Mouse (Mus musculus) CH12.LX (cell line): Measurements from ENCODE around the gene H2-Aa. TPM values are rescaled to one million over a fixed set of nuclear protein-coding genes. Genes with fewer than 3 reads are reported as not detected.

Experiments
- DNase-seq: peaks from one replicate; pipeline ENCODE4 v3.0.0-alpha.2; 2013; ENCODE audit errors: extremely low read depth
- H3K27ac ChIP-seq: 2 replicates; pipeline ENCODE4 v1.5.1; 2012; ENCODE audit warnings: low read depth, mild to moderate bottlenecking, control low read depth, moderate library complexity; ENCODE audit not compliant: insufficient read depth
- H3K27me3 ChIP-seq: replicated peaks from 2 replicates; pipeline ENCODE3; 2012; ENCODE audit warnings: inconsistent platforms
- H3K36me3 ChIP-seq, 2 experiments: replicated peaks in 1 of 2; 2 replicates each; pipeline versions ENCODE3 to v1.6.1; 2012; ENCODE audit warnings: inconsistent platforms in 1 of 2, low read length in 1 of 2, mild to moderate bottlenecking in 1 of 2, mixed read lengths in 1 of 2, moderate library complexity in 1 of 2; ENCODE audit not compliant: control insufficient read depth in 1 of 2, insufficient read depth in 1 of 2
- H3K4me1 ChIP-seq, 2 experiments: 2 replicates each; pipeline ENCODE4 v1.6.1; 2012; ENCODE audit warnings: inconsistent platforms in 1 of 2, moderate library complexity in 1 of 2; ENCODE audit not compliant: insufficient read depth in 2 of 2, control insufficient read depth in 1 of 2
- H3K4me2 ChIP-seq: 2 replicates; pipeline ENCODE4 v1.6.1; 2012; ENCODE audit warnings: low read depth, mild to moderate bottlenecking, control low read depth; ENCODE audit not compliant: poor library complexity, insufficient read depth, severe bottlenecking
- H3K4me3 ChIP-seq, 3 experiments: fragments of 150-350 bp in 1 of 3; sonication (generic) in 1 of 3; replicated peaks in 1 of 3; 2 replicates each; pipeline versions ENCODE3 to v1.5.1; 2011 to 2012; ENCODE audit warnings: low read depth in 2 of 3, low read length in 2 of 3, mild to moderate bottlenecking in 2 of 3, moderate library complexity in 2 of 3, control low read depth in 1 of 3, improper control_type of control experiment in 1 of 3, inconsistent platforms in 1 of 3, mixed read lengths in 1 of 3; ENCODE audit not compliant: poor library complexity in 1 of 3
- H3K79me2 ChIP-seq: replicated peaks from 2 replicates; pipeline ENCODE4 v1.6.1; 2012; ENCODE audit warnings: mild to moderate bottlenecking, moderate library complexity; ENCODE audit not compliant: control insufficient read depth, poor library complexity, insufficient read depth, severe bottlenecking; ENCODE audit errors: extremely low read depth
- H3K9ac ChIP-seq: 2 replicates; pipeline ENCODE4 v1.6.1; 2012; ENCODE audit warnings: low read depth, mild to moderate bottlenecking, control low read depth, moderate library complexity; ENCODE audit not compliant: insufficient read depth
- H3K9me3 ChIP-seq: replicated peaks from 2 replicates; pipeline ENCODE3; 2012; ENCODE audit warnings: low read length, inconsistent platforms, mixed read lengths
- CTCF ChIP-seq, 2 experiments: IDR thresholded peaks in 1 of 2; conservative IDR thresholded peaks in 1 of 2; 2 replicates each; pipeline ENCODE4 v1.5.1; 2011 to 2012; ENCODE audit warnings: low read depth in 2 of 2, low read length in 2 of 2, improper control_type of control experiment in 1 of 2, inconsistent platforms in 1 of 2, mild to moderate bottlenecking in 1 of 2, moderate library complexity in 1 of 2
- E2F4 ChIP-seq: IDR thresholded peaks from 2 replicates; pipeline ENCODE4 v1.6.1; 2011; ENCODE audit warnings: low read depth, low read length, improper control_type of control experiment; ENCODE audit not compliant: insufficient replicate concordance
- EP300 ChIP-seq: IDR thresholded peaks from 2 replicates; pipeline ENCODE4 v1.6.1; 2011; ENCODE audit warnings: low read length, improper control_type of control experiment
- ETS1 ChIP-seq: conservative IDR thresholded peaks from 2 replicates; pipeline ENCODE4 v1.6.1; 2012; ENCODE audit warnings: low read depth, mild to moderate bottlenecking, inconsistent platforms, low read length, improper control_type of control experiment, moderate library complexity
- GABPA ChIP-seq: IDR thresholded peaks from 2 replicates; pipeline ENCODE4 v1.6.1; 2012; ENCODE audit warnings: low read depth, low read length, improper control_type of control experiment, inconsistent platforms; ENCODE audit not compliant: insufficient replicate concordance
- HCFC1 ChIP-seq: IDR thresholded peaks from 2 replicates; pipeline ENCODE4 v1.6.1; 2012; ENCODE audit warnings: low read depth, mild to moderate bottlenecking, inconsistent platforms, low read length, improper control_type of control experiment
- JUN ChIP-seq: IDR thresholded peaks from 2 replicates; pipeline ENCODE4 v1.6.1; 2011; ENCODE audit warnings: low read depth, mild to moderate bottlenecking, low read length, improper control_type of control experiment, moderate library complexity; ENCODE audit not compliant: insufficient read depth
- JUND ChIP-seq: conservative IDR thresholded peaks from 2 replicates; pipeline ENCODE4 v1.6.1; 2011; ENCODE audit warnings: low read depth, low read length, improper control_type of control experiment
- KAT2A ChIP-seq: IDR thresholded peaks from 2 replicates; pipeline ENCODE4 v1.6.1; 2012; ENCODE audit warnings: low read length, improper control_type of control experiment, inconsistent platforms; ENCODE audit not compliant: insufficient replicate concordance
- MXI1 ChIP-seq: IDR thresholded peaks from 2 replicates; pipeline ENCODE4 v1.6.1; 2011; ENCODE audit warnings: mild to moderate bottlenecking, low read depth, low read length, improper control_type of control experiment
- MYC ChIP-seq: IDR thresholded peaks from 2 replicates; pipeline ENCODE4 v1.6.1; 2011; ENCODE audit warnings: low read depth, mild to moderate bottlenecking, improper control_type of control experiment, low read length
- NRF1 ChIP-seq: IDR thresholded peaks from 2 replicates; pipeline ENCODE4 v1.6.1; 2014; ENCODE audit warnings: low read depth, mild to moderate bottlenecking, inconsistent platforms, low read length, improper control_type of control experiment, moderate library complexity
- PAX5 ChIP-seq: IDR thresholded peaks from 2 replicates; pipeline ENCODE4 v1.6.1; 2012; ENCODE audit warnings: low read length, inconsistent platforms, mixed read lengths
- RAD21 ChIP-seq: IDR thresholded peaks from 2 replicates; pipeline ENCODE4 v1.6.1; 2011; ENCODE audit warnings: low read depth, mild to moderate bottlenecking, low read length, improper control_type of control experiment, moderate library complexity
- RCOR1 ChIP-seq: conservative IDR thresholded peaks from 2 replicates; pipeline ENCODE4 v1.6.1; 2012; ENCODE audit warnings: low read depth, mild to moderate bottlenecking, inconsistent platforms, low read length, improper control_type of control experiment
- SIN3A ChIP-seq: IDR thresholded peaks from 2 replicates; pipeline ENCODE4 v1.6.1; 2012; ENCODE audit warnings: low read length, improper control_type of control experiment, inconsistent platforms
- SMC3 ChIP-seq: IDR thresholded peaks from 2 replicates; pipeline ENCODE4 v1.6.1; 2011; ENCODE audit warnings: low read depth, low read length, improper control_type of control experiment
- TBP ChIP-seq: conservative IDR thresholded peaks from 2 replicates; pipeline ENCODE4 v1.6.1; 2011; ENCODE audit warnings: low read depth, low read length, improper control_type of control experiment
- UBTF ChIP-seq: IDR thresholded peaks from 2 replicates; pipeline ENCODE4 v1.6.1; 2012; ENCODE audit warnings: low read depth, mild to moderate bottlenecking, inconsistent platforms, low read length, improper control_type of control experiment, moderate library complexity
- USF1 ChIP-seq: IDR thresholded peaks from 2 replicates; pipeline ENCODE4 v1.6.1; 2014; ENCODE audit warnings: low read depth, mild to moderate bottlenecking, inconsistent platforms, low read length, improper control_type of control experiment
- USF2 ChIP-seq: conservative IDR thresholded peaks from 2 replicates; pipeline ENCODE4 v1.6.1; 2011; ENCODE audit warnings: low read depth, low read length, improper control_type of control experiment
- ZC3H11A ChIP-seq: IDR thresholded peaks from 2 replicates; pipeline ENCODE4 v1.6.1; 2012; ENCODE audit warnings: low read depth, mild to moderate bottlenecking, inconsistent platforms, low read length, improper control_type of control experiment
- dilution Hi-C: fragments of 300-500 bp; cut with MboI; formaldehyde crosslinking; loops from 2 replicates; pipeline ENCODE4 v1.14.3; 2020; ENCODE audit warnings: low sequenced_read_pairs; ENCODE audit not compliant: extremely low pct_unique_long_range_greater_than_20kb, extremely low pct_ligation_motif_present
- in situ Hi-C: fragments of 300-500 bp; cut with MboI; formaldehyde crosslinking; loops from 3 replicates; pipeline ENCODE4 v1.14.3; 2019; ENCODE audit warnings: low sequenced_read_pairs, low pct_ligation_motif_present, low pct_unique_long_range_greater_than_20kb, mixed read lengths
- polyA plus RNA-seq: library from polyadenylated mRNA; unstranded; fragments of >175 nt; gene quantifications from 2 replicates; pipeline ENCODE4 v1.2.1, GENCODE M21; 2012; ENCODE audit warnings: low read depth; ENCODE audit not compliant: insufficient read length
- total RNA-seq, 2 experiments: library from RNA; depleted of rRNA; stranded (reverse); fragments of 300-350 nt in 1 of 2; fragments of >200 nt in 1 of 2; gene quantifications; 2 replicates each; pipeline ENCODE4 v1.2.3; 2012 to 2014

Gene H2-Aa
- total and polyA plus RNA-seq, 3 experiments: 385 to 958 (median 488) TPM

DNA sequence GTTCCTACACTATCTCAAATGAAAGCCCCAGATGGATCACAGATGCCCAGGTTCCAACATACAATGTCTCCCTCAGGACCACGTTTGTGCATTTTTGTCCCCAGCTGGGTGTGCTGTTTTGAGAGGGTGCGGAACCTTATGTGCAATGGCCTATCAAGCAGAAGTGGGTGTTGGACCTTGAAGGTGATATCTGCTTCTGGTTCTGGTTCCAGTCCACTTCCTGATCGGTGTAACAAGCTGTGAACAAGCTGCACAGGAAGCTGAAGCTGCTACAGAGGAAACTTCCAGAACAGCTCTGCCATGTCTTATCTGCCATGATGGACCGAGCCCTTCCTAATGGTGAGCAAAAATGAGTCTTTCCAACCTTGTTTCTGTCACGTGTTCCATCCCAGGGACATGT is 31.1 kb downstream of the H2-Aa start:
- H3K9me3 ChIP-seq: peaks cover 3% of the 10 kb centered on the region
- H3K4me3 ChIP-seq: no peak overlapping the region
- DNase-seq: no peak
- no peaks in the 10 kb centered on the region for H3K27me3 ChIP-seq
- dilution Hi-C loops (no loop called here), in situ Hi-C loops (no loop called here)
- no peak overlapping the region for H3K4me2 ChIP-seq
- H3K27ac ChIP-seq: no peak overlapping the region
- peaks cover 6 to 59% of the 10 kb centered on the region in 2 experiments for H3K4me1 ChIP-seq
- TF ChIP-seq ETS1 (no peak), GABPA (no peak), JUND (no peak), RAD21 (no peak), SIN3A (no peak), USF2 (no peak), NRF1 (no peak), E2F4 (no peak), HCFC1 (no peak), MYC (no peak)
- TF ChIP-seq, all 38 proteins: peak for 0
- H3K9ac ChIP-seq: no peak overlapping the region
- peaks cover 0 to 6% of the 10 kb centered on the region in 2 experiments for H3K36me3 ChIP-seq
- no peaks in the 10 kb centered on the region for H3K79me2 ChIP-seq

DNA sequence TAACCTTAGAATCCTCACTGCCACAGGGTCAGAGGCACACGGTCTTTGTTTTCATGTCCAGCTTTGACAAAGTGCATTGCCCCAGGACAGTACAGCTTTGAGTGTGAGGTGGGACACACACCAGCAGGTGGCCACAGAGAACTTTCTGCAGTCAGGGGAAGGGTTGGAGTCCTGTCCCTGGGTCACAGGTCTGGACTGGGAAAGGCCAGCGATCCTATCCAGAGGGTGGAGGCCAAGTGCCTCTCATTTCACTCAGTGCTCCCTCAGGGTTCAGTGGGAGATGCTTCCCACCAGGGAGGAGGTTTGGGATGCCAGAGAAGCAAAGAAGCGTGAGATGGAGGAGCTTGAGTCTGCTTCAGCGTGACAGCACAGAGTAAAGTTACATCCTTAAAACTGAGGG is 36.0 kb downstream of the H2-Aa start:
- DNase-seq: peak; percentile 50
- Histone ChIP-seq H3K27ac (no peak overlapping the region), H3K9ac (no peak overlapping the region), H3K4me2 (no peak overlapping the region), H3K27me3 (no peaks in the 10 kb centered on the region), H3K4me1 (peaks cover 0 to 36% of the 10 kb centered on the region in 2 experiments; a peak in 2 of 4 replicates), H3K9me3 (peaks cover 3% of the 10 kb centered on the region), H3K4me3 (no peak overlapping the region), H3K36me3 (peaks cover 0 to 3% of the 10 kb centered on the region in 2 experiments), H3K79me2 (no peaks in the 10 kb centered on the region)
- in situ Hi-C loops: no loop called here
- TF ChIP-seq PAX5: no peak
- TF ChIP-seq KAT2A: no peak
- no peak for TF ChIP-seq JUN
- TF ChIP-seq ZC3H11A: 0 out of 2 replicates have a peak, but pooled peaks have one; percentile 5
- TF ChIP-seq RAD21: peak; percentile 64
- TF ChIP-seq MYC: no peak
- peak; percentile 74 for TF ChIP-seq SMC3
- no peak for TF ChIP-seq UBTF
- no peak for TF ChIP-seq E2F4
- TF ChIP-seq TBP: no peak
- no peak for TF ChIP-seq MXI1
- no peak for TF ChIP-seq EP300
- no peak for TF ChIP-seq RCOR1
- peak; percentile 22 to 72; a peak in 3 of 4 replicates for TF ChIP-seq CTCF (conservative IDR thresholded peaks at IDR 0.05 in 1 of 2, IDR thresholded peaks at IDR 0.05 in 1 of 2; ENCODE audit: low read depth in 2 of 2, low read length in 2 of 2)
- no peak for TF ChIP-seq USF1
- dilution Hi-C loops: no loop called here
